Mouse (Mus musculus) pancreas, adult 10 weeks (tissue): ENCODE results near the gene Glra3. TPM values are rescaled to one million over a fixed set of nuclear protein-coding genes. Genes with fewer than 3 reads are reported as not detected.

Experiments used
- polyA plus RNA-seq: library from polyadenylated mRNA; stranded (reverse); fragments of 350-450 nt; fragmentation: Illumina TruSeq; extraction: RNeasy Lipid Tissue Mini Kit (QIAGEN cat#74804); gene quantifications from one replicate; pipeline ENCODE4 v1.2.3, GENCODE M21; 2015; ENCODE audit warnings: low read depth, low replicate concordance; ENCODE audit not compliant: insufficient read depth

Gene Glra3
- polyA plus RNA-seq, result not detected

DNA sequence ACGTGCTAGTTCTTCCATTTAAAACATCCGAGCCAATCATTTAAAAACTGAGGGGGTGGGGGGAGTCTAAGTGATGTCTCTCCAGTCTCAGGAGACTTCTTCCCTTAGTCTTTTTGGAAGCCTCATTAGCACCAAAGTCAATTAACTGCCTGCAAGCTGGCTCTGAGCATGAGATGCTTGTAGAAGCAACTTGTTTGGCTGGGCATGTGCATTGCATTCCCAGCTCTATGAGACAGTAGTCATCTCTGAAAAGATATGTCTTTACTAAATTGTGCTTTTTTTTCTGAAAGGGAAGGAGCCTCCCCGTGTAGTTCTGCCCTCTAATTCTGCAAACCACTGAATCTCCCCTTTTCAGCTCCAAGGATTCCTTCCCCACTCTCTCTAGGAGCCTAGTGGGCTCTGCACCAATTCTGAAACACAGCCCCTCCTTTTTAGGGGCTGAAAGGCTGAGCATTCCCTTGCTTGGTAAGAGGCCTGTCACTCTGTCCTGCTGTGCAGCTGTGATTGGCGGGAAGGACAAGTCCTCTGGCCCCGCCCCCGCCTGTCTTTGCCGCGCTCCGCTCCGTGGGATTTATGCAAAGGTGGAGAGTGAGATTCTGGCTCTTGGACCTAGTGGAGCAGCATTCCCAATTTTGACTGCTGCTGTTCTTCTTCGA, at the start of gene Glra3:
TSS of gene Glra3 (plus strand) at position 591 of the 656 bp plus-strand sequence.

DNA sequence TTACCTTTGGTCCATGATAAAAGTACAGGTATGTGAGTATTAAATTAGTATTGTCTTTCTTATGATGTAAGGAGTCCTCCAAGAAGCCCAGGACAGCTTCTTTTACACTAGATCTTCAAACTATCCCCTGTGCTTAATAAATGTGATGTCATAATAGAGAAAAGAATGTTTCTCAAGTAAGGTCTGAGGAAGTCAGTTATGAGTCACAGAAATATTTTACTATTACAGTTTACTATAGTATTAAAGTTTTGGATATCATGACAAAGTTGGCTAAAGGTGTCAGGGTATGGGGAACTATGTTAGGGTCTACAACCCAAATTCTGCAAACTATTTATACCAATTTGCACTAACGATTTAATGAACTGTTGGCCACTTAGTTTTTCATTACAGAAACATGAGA, 33.4 kb upstream of the Glra3 start, which contains the start of gene Adam29:
TSS of gene Adam29 (minus strand) at position 101 of the 400 bp plus-strand sequence.

Other genes with a start within 250 kb of the Glra3 start
- not detected for gene Adam29, start 33.5 kb upstream of the Glra3 start, polyA plus RNA-seq